Mouse (Mus musculus): ENCODE data around the gene Nkapd1. TPM values are rescaled to one million over a fixed set of nuclear protein-coding genes. Genes with fewer than 3 reads are reported as not detected.

The Nkapd1 gene
- polyA plus RNA-seq (2015; fragmentation: Nextera tagmentation; extraction: Ambion mirVana), result 24.6 and 25.7 TPM in 2 replicates

GRCm38 (mm10) chr9:50616766-50617603 is at the start of gene Nkapd1, which contains the start of gene Pih1d2:
Gene Nkapd1 (minus strand): TSS chr9:50617464.
Gene Pih1d2 (plus strand): TSS chr9:50617321.
- Histone ChIP-seq H3K27me3 (no peaks in the 10 kb centered on the region), H3K4me2 (peak within 1 kb of the TSS; percentile 85), H3K36me3 (peaks cover 31% of the 10 kb centered on the region), H3K4me1 (replicated peaks) (peaks cover 28% of the 10 kb centered on the region), H3K9me3 (no peaks in the 10 kb centered on the region), H3K4me3 (peak within 1 kb of the TSS; percentile 100), H3K9ac (peak within 1 kb of the TSS; percentile 96), H3K27ac (replicated peaks) (peak within 1 kb of the TSS; percentile 97)
- under 1% methylated on average over 70 of the region's 81 CpGs for WGBS
- peak; percentile 97 for ATAC-seq (ENCODE audit: low read depth)

GRCm38 (mm10) chr9:50666442-50666841 is 49.2 kb upstream of the Nkapd1 start:
- ATAC-seq (ENCODE audit: low read depth), result no peak
- WGBS, result 88% methylated on average over 6 of the region's 6 CpGs
- Histone ChIP-seq H3K4me1 (replicated peaks) (no peaks in the 10 kb centered on the region), H3K36me3 (peaks cover 69% of the 10 kb centered on the region), H3K4me2 (no peak overlapping the region), H3K9ac (no peak overlapping the region), H3K9me3 (no peaks in the 10 kb centered on the region), H3K4me3 (no peak overlapping the region), H3K27ac (replicated peaks) (no peak overlapping the region), H3K27me3 (no peaks in the 10 kb centered on the region)

- 90% methylated on average over 5 of the region's 5 CpGs for WGBS
- Histone ChIP-seq H3K36me3 (peaks cover 63% of the 10 kb centered on the region), H3K4me3 (no peak overlapping the region), H3K9ac (no peak overlapping the region), H3K27me3 (no peaks in the 10 kb centered on the region), H3K4me2 (no peak overlapping the region), H3K9me3 (no peaks in the 10 kb centered on the region), H3K4me1 (replicated peaks) (peaks cover 8% of the 10 kb centered on the region), H3K27ac (replicated peaks) (no peak overlapping the region)
- ATAC-seq (ENCODE audit: low read depth), result no peak
Observed at GRCm38 (mm10) chr9:50664826-50665225, 47.6 kb upstream of the Nkapd1 start.

GRCm38 (mm10) chr9:50660431-50660830 is 43.2 kb upstream of the Nkapd1 start:
- H3K27ac ChIP-seq (replicated peaks), result peak overlapping the region; percentile 91
- H3K36me3 ChIP-seq, result peaks cover 40% of the 10 kb centered on the region
- no peaks in the 10 kb centered on the region for H3K9me3 ChIP-seq
- peaks cover 26% of the 10 kb centered on the region for H3K4me1 ChIP-seq (replicated peaks)
- H3K27me3 ChIP-seq, result no peaks in the 10 kb centered on the region
- H3K9ac ChIP-seq, result peak overlapping the region; percentile 95
- WGBS, result 15% methylated on average over 12 of the region's 12 CpGs
- ATAC-seq (ENCODE audit: low read depth), result no peak
- H3K4me3 ChIP-seq, result peak overlapping the region; percentile 93
- H3K4me2 ChIP-seq, result peak overlapping the region; percentile 86

GRCm38 (mm10) chr9:50659392-50660217 is 42.3 kb upstream of the Nkapd1 start, which contains the start of gene Dlat:
Gene Dlat (minus strand): TSS chr9:50659780.
- Histone ChIP-seq H3K4me2 (peak within 1 kb of the TSS; percentile 86), H3K9ac (peak within 1 kb of the TSS; percentile 95), H3K27ac (replicated peaks) (peak within 1 kb of the TSS; percentile 91), H3K4me3 (peak within 1 kb of the TSS; percentile 93), H3K4me1 (replicated peaks) (peaks cover 26% of the 10 kb centered on the region), H3K27me3 (no peaks in the 10 kb centered on the region), H3K9me3 (no peaks in the 10 kb centered on the region), H3K36me3 (peaks cover 40% of the 10 kb centered on the region)
- peak; percentile 92 for ATAC-seq (ENCODE audit: low read depth)
- WGBS, result 1% methylated on average over 63 of the region's 63 CpGs

- Histone ChIP-seq H3K4me3 (peak overlapping the region; percentile 93), H3K27ac (replicated peaks) (peak overlapping the region; percentile 91), H3K4me2 (peak overlapping the region; percentile 86), H3K36me3 (peaks cover 41% of the 10 kb centered on the region), H3K9ac (peak overlapping the region; percentile 95), H3K27me3 (no peaks in the 10 kb centered on the region), H3K9me3 (no peaks in the 10 kb centered on the region), H3K4me1 (replicated peaks) (peaks cover 26% of the 10 kb centered on the region)
- under 1% methylated on average over 28 of the region's 28 CpGs for WGBS
- peak; percentile 84 for ATAC-seq (ENCODE audit: low read depth)
Observed at GRCm38 (mm10) chr9:50658941-50659388, 41.7 kb upstream of the Nkapd1 start.

GRCm38 (mm10) chr9:50658391-50658790 is 41.1 kb upstream of the Nkapd1 start:
- no peak for ATAC-seq (ENCODE audit: low read depth)
- Histone ChIP-seq H3K9me3 (no peaks in the 10 kb centered on the region), H3K27ac (replicated peaks) (no peak overlapping the region), H3K36me3 (peaks cover 41% of the 10 kb centered on the region), H3K4me1 (replicated peaks) (peaks cover 26% of the 10 kb centered on the region), H3K27me3 (no peaks in the 10 kb centered on the region), H3K4me3 (peak overlapping the region; percentile 93), H3K4me2 (peak overlapping the region; percentile 86), H3K9ac (peak overlapping the region; percentile 95)
- 25% methylated on average over 5 of the region's 5 CpGs for WGBS

GRCm38 (mm10) chr9:50650503-50650902 is 33.2 kb upstream of the Nkapd1 start:
- Histone ChIP-seq H3K4me3 (no peak overlapping the region), H3K27me3 (no peaks in the 10 kb centered on the region), H3K4me2 (no peak overlapping the region), H3K9me3 (no peaks in the 10 kb centered on the region), H3K9ac (no peak overlapping the region), H3K36me3 (peaks cover 98% of the 10 kb centered on the region), H3K27ac (replicated peaks) (no peak overlapping the region), H3K4me1 (replicated peaks) (no peaks in the 10 kb centered on the region)
- no peak for ATAC-seq (ENCODE audit: low read depth)
- 95% methylated on average over 10 of the region's 10 CpGs for WGBS

GRCm38 (mm10) chr9:50646826-50647370 is 29.6 kb upstream of the Nkapd1 start:
- Histone ChIP-seq H3K9ac (no peak overlapping the region), H3K4me1 (replicated peaks) (no peaks in the 10 kb centered on the region), H3K36me3 (peaks cover 96% of the 10 kb centered on the region), H3K4me2 (no peak overlapping the region), H3K9me3 (no peaks in the 10 kb centered on the region), H3K4me3 (no peak overlapping the region), H3K27me3 (no peaks in the 10 kb centered on the region), H3K27ac (replicated peaks) (no peak overlapping the region)
- WGBS, result 81% methylated on average over 10 of the region's 10 CpGs
- ATAC-seq (ENCODE audit: low read depth), result no peak

- WGBS, result 96% methylated on average over 11 of the region's 11 CpGs
- Histone ChIP-seq H3K4me2 (no peak overlapping the region), H3K9me3 (no peaks in the 10 kb centered on the region), H3K27me3 (no peaks in the 10 kb centered on the region), H3K36me3 (peaks cover 65% of the 10 kb centered on the region), H3K9ac (no peak overlapping the region), H3K4me3 (no peak overlapping the region), H3K27ac (replicated peaks) (no peak overlapping the region), H3K4me1 (replicated peaks) (no peaks in the 10 kb centered on the region)
- ATAC-seq (ENCODE audit: low read depth), result no peak
Observed at GRCm38 (mm10) chr9:50634270-50634669, 17.0 kb upstream of the Nkapd1 start.

GRCm38 (mm10) chr9:50633059-50633458 is 15.8 kb upstream of the Nkapd1 start:
- H3K36me3 ChIP-seq, result peaks cover 53% of the 10 kb centered on the region

More at GRCm38 (mm10) chr9:50633059-50633458, 15.8 kb upstream of the Nkapd1 start:
- H3K9ac ChIP-seq, result no peak overlapping the region
- WGBS, result 56% methylated on average over 2 of the region's 2 CpGs
- no peaks in the 10 kb centered on the region for H3K4me1 ChIP-seq (replicated peaks)
- H3K9me3 ChIP-seq, result no peaks in the 10 kb centered on the region
- no peak overlapping the region for H3K4me2 ChIP-seq
- H3K27ac ChIP-seq (replicated peaks), result no peak overlapping the region
- no peak for ATAC-seq (ENCODE audit: low read depth)
- no peaks in the 10 kb centered on the region for H3K27me3 ChIP-seq
- no peak overlapping the region for H3K4me3 ChIP-seq

All from neural tube, embryonic 13.5 days (tissue).